Mouse (Mus musculus): Measurements from ENCODE around the gene Mast4. TPM values are rescaled to one million over a fixed set of nuclear protein-coding genes. Genes with fewer than 3 reads are reported as not detected.
A peak's percentile ranks its signal among the peaks of the same experiment; 100 is the strongest.

The Mast4 gene
- polyA plus RNA-seq, 1 experiment, result 6.4 TPM

DNA sequence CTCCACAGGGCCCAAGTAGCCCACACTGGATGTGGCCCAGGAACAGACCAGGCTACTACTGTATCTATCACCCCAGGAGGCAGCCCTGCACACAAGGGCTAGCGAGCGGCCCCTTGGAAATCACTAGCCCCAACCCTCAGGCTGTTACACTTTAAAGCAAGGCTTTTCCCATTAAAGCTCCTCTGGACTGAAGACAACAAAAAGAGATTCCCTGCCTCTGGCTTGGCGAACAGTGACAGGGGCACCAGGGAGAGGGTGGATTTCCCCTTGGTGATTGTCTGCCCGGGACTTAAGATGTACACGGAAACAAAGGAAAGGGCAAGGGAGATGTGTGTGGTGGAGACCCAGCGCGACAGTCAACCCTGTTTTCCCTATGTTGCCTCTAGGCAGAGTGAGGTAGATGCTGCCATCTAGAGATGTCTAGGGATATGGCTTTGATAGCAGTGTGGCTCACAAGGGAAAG, 213.6 kb downstream of the Mast4 start:
- Histone ChIP-seq H3K4me3 (ENCODE audit: extremely low read depth, insufficient read depth, insufficient read length) (no peak overlapping the region), H3K27me3 (ENCODE audit: control insufficient read depth, insufficient read depth, low read length) (no peaks in the 10 kb centered on the region), H3K27ac (ENCODE audit: insufficient read depth, low read length) (no peak overlapping the region), H3K36me3 (ENCODE audit: control insufficient read depth, insufficient read depth, low read length) (no peaks in the 10 kb centered on the region), H3K4me1 (ENCODE audit: control insufficient read depth, insufficient read depth, insufficient read length) (no peaks in the 10 kb centered on the region)
- 35% methylated on average over 7 of the region's 7 CpGs for WGBS
- TF ChIP-seq POLR2A (IDR thresholded peaks at IDR 0.05; ENCODE audit: low read depth, low read length) (no peak), CTCF (IDR thresholded peaks at IDR 0.05; ENCODE audit: extremely low read depth, insufficient read depth, insufficient read length, insufficient replicate concordance) (no peak)
- DNase-seq (ENCODE audit: low read depth in 1 of 2, low spot score in 2 of 2), result no peak

DNA sequence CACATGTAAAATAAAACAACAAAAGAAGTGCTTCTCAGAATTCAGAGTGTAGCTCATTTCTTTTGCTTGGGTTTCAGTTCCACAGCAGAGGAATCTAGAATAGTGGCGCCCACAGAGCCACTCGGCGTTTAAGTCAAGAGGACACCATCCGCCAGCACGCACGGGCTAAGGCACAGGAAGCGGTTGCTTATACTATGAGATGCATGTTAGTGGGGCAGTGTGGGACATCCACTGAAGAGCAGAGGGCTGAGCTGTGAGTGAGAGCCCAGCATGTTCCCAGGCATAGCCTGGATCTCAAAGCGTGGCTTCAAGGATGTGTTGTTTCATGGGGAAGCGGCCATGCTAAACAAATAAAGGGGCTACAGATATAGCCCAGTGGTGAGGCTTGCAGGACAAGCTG, 214.6 kb downstream of the Mast4 start:
- Histone ChIP-seq H3K4me1 (ENCODE audit: control insufficient read depth, insufficient read depth, insufficient read length) (no peaks in the 10 kb centered on the region), H3K36me3 (ENCODE audit: control insufficient read depth, insufficient read depth, low read length) (no peaks in the 10 kb centered on the region), H3K27ac (ENCODE audit: insufficient read depth, low read length) (no peak overlapping the region), H3K27me3 (ENCODE audit: control insufficient read depth, insufficient read depth, low read length) (no peaks in the 10 kb centered on the region), H3K4me3 (ENCODE audit: extremely low read depth, insufficient read depth, insufficient read length) (no peak overlapping the region)
- TF ChIP-seq CTCF (IDR thresholded peaks at IDR 0.05; ENCODE audit: extremely low read depth, insufficient read depth, insufficient read length, insufficient replicate concordance) (no peak), POLR2A (IDR thresholded peaks at IDR 0.05; ENCODE audit: low read depth, low read length) (no peak)
- no peak for DNase-seq (ENCODE audit: low read depth in 1 of 2, low spot score in 2 of 2)
- WGBS, result 89% methylated on average over 9 of the region's 9 CpGs

DNA sequence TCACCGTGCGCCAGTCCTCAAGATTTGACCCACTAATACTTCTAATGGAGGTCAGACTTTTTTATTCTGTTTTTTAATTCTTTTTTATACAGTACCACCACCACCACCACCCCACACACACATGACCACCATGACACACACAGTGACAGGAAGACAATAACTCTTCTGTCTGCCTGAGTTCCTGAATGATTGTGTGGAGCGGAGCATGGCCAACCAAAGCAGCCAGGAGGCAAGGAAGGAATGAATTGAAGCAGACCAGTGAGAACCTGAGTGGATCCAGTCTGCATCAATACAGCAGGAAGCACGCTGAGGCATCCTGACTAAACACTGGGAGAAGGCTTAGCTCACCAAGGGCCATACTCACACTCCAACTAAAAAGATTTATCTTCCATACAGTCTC, 219.2 kb downstream of the Mast4 start:
- H3K4me1 ChIP-seq (ENCODE audit: control insufficient read depth, insufficient read depth, insufficient read length), result no peaks in the 10 kb centered on the region

DNA sequence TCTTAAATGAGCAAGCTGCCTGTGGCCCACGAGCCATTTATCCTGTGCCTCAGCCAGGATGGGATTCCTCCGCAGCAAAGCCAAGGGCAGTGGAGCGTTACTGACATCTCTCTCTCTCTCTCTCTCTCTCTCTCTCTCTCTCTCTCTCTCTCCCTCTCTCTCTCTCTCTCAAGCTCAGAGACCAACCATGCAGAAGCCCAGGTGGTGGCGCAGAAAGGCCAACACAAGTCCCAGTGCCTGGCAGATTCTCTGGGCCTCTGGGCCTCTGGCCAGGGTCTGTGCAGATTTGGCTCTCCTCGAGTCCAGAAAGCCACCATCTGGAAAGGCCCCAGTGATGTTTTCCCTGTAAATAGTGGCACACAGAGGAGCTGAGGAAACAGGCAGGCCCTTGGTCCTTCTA, 220.0 kb downstream of the Mast4 start:
- no peaks in the 10 kb centered on the region for H3K36me3 ChIP-seq (ENCODE audit: control insufficient read depth, insufficient read depth, low read length)
- WGBS, result 88% methylated on average over 5 of the region's 5 CpGs
- H3K4me3 ChIP-seq (ENCODE audit: extremely low read depth, insufficient read depth, insufficient read length), result no peak overlapping the region
- no peak overlapping the region for H3K27ac ChIP-seq (ENCODE audit: insufficient read depth, low read length)
- H3K27me3 ChIP-seq (ENCODE audit: control insufficient read depth, insufficient read depth, low read length), result no peaks in the 10 kb centered on the region
- H3K4me1 ChIP-seq (ENCODE audit: control insufficient read depth, insufficient read depth, insufficient read length), result no peaks in the 10 kb centered on the region
- DNase-seq (ENCODE audit: low read depth in 1 of 2, low spot score in 2 of 2), result no peak
- TF ChIP-seq POLR2A (IDR thresholded peaks at IDR 0.05; ENCODE audit: low read depth, low read length) (no peak), CTCF (IDR thresholded peaks at IDR 0.05; ENCODE audit: extremely low read depth, insufficient read depth, insufficient read length, insufficient replicate concordance) (no peak)

More for the DNA sequence above, 219.2 kb downstream of the Mast4 start:
- Histone ChIP-seq H3K27ac (ENCODE audit: insufficient read depth, low read length) (no peak overlapping the region), H3K36me3 (ENCODE audit: control insufficient read depth, insufficient read depth, low read length) (no peaks in the 10 kb centered on the region), H3K27me3 (ENCODE audit: control insufficient read depth, insufficient read depth, low read length) (no peaks in the 10 kb centered on the region), H3K4me3 (ENCODE audit: extremely low read depth, insufficient read depth, insufficient read length) (no peak overlapping the region)
- TF ChIP-seq POLR2A (IDR thresholded peaks at IDR 0.05; ENCODE audit: low read depth, low read length), result no peak
- DNase-seq (ENCODE audit: low read depth in 1 of 2, low spot score in 2 of 2), result no peak
- WGBS, result 90% methylated on average over 4 of the region's 4 CpGs

DNA sequence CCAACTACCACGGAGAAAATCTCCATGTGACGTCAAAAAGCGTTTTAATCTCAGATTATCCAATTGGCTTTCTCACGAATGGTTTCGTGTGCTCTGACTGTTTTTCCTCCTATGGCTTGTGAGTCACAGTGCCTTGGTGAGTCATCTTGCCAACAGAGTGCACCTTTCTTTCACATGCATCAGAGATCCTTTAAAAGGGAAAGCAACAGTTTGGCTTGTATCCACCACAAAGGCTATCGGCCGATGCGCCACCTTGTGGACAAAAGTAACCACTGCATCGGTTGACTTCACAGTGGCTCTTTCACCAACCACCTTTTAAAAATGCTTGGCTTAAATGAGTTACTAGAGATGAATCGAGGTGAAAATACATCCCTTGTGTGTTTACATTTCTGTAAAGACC, 224.4 kb downstream of the Mast4 start:
- 29% methylated on average over 10 of the region's 10 CpGs for WGBS
- Histone ChIP-seq H3K27me3 (ENCODE audit: control insufficient read depth, insufficient read depth, low read length) (no peaks in the 10 kb centered on the region), H3K36me3 (ENCODE audit: control insufficient read depth, insufficient read depth, low read length) (no peaks in the 10 kb centered on the region), H3K27ac (ENCODE audit: insufficient read depth, low read length) (no peak overlapping the region), H3K4me1 (ENCODE audit: control insufficient read depth, insufficient read depth, insufficient read length) (no peaks in the 10 kb centered on the region), H3K4me3 (ENCODE audit: extremely low read depth, insufficient read depth, insufficient read length) (no peak overlapping the region)
- DNase-seq (ENCODE audit: low read depth in 1 of 2, low spot score in 2 of 2), result peak; percentile 4 to 32
- TF ChIP-seq POLR2A (IDR thresholded peaks at IDR 0.05; ENCODE audit: low read depth, low read length) (no peak), CTCF (IDR thresholded peaks at IDR 0.05; ENCODE audit: extremely low read depth, insufficient read depth, insufficient read length, insufficient replicate concordance) (peak; percentile 67; the same call in 1 of the 2 replicates)

DNA sequence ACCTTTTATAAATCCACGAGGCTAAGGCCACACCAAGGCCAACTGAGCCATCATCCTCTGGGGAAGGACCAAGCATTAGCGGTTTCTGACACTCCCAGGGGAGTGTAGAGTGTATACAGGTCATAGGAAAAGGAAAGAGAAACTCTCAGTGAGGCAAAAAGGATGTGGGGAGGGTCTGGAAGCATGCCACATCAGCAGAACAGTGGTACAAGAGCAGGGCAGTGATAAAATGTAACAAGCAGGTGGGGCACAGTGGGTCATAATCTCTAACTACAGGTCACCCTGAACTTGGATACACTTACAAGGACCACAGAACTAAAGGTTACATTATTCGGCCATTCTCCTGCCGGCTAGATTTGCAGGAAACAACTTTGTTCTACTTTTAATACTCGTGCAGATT, 226.9 kb downstream of the Mast4 start:
- Histone ChIP-seq H3K27ac (ENCODE audit: insufficient read depth, low read length) (no peak overlapping the region), H3K36me3 (ENCODE audit: control insufficient read depth, insufficient read depth, low read length) (no peaks in the 10 kb centered on the region), H3K27me3 (ENCODE audit: control insufficient read depth, insufficient read depth, low read length) (no peaks in the 10 kb centered on the region), H3K4me3 (ENCODE audit: extremely low read depth, insufficient read depth, insufficient read length) (no peak overlapping the region), H3K4me1 (ENCODE audit: control insufficient read depth, insufficient read depth, insufficient read length) (no peaks in the 10 kb centered on the region)
- DNase-seq (ENCODE audit: low read depth in 1 of 2, low spot score in 2 of 2), result no peak
- 68% methylated on average over 5 of the region's 5 CpGs for WGBS
- TF ChIP-seq POLR2A (IDR thresholded peaks at IDR 0.05; ENCODE audit: low read depth, low read length) (no peak), CTCF (IDR thresholded peaks at IDR 0.05; ENCODE audit: extremely low read depth, insufficient read depth, insufficient read length, insufficient replicate concordance) (no peak)

DNA sequence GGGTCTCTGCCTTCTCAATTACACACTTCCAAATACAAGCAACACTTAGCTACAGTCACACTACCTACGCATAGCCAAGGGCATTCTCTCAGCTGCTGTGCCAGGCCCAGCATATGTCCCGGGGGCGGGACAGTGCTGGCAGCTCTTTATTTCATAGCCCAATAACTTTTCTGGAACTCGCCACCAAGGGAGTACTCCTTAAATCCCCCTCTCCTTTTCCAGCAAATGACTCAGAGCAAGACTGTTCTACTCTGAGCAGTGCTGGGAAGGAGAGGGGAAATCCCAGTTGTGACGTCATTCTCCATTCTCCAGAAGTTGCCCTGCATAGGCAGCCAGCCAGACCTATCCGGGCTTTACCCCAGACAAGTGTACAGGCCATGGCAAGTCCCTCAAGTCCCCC, 231.7 kb downstream of the Mast4 start:
- Histone ChIP-seq H3K4me1 (ENCODE audit: control insufficient read depth, insufficient read depth, insufficient read length) (no peaks in the 10 kb centered on the region), H3K36me3 (ENCODE audit: control insufficient read depth, insufficient read depth, low read length) (no peaks in the 10 kb centered on the region), H3K27ac (ENCODE audit: insufficient read depth, low read length) (no peak overlapping the region), H3K27me3 (ENCODE audit: control insufficient read depth, insufficient read depth, low read length) (peaks cover 1% of the 10 kb centered on the region; the same call in 1 of the 2 replicates), H3K4me3 (ENCODE audit: extremely low read depth, insufficient read depth, insufficient read length) (no peak overlapping the region)
- WGBS, result 81% methylated on average over 6 of the region's 6 CpGs
- TF ChIP-seq POLR2A (IDR thresholded peaks at IDR 0.05; ENCODE audit: low read depth, low read length), result no peak
- TF ChIP-seq CTCF (IDR thresholded peaks at IDR 0.05; ENCODE audit: extremely low read depth, insufficient read depth, insufficient read length, insufficient replicate concordance), result no peak
- DNase-seq (ENCODE audit: low read depth in 1 of 2, low spot score in 2 of 2), result no peak

Data from spleen, adult 2 months (tissue).